Mouse (Mus musculus): ENCODE measurements around the gene Fgb. TPM values are rescaled to one million over a fixed set of nuclear protein-coding genes. Genes with fewer than 3 reads are reported as not detected.

Gene Fgb
- not detected for polyA plus RNA-seq (2017; shearing (Covaris generic))

GRCm38 (mm10) chr3:83049680-83050079, at the start of gene Fgb:
TSS of gene Fgb (minus strand) at chr3:83049863.

GRCm38 (mm10) chr3:83055281-83056038, 5.8 kb upstream of the Fgb start, which contains the start of gene Plrg1:
TSS of gene Plrg1 (plus strand) at chr3:83055522.

GRCm38 (mm10) chr3:83025475-83026301, 24.0 kb downstream of the Fgb start, which contains the start of gene Fga:
TSS of gene Fga (plus strand) at chr3:83026076.

GRCm38 (mm10) chr3:83007557-83007956, 42.1 kb downstream of the Fgb start, which contains the start of gene Fgg:
TSS of gene Fgg (plus strand) at chr3:83007724.

Other genes with a start within 250 kb of the Fgb start
- gene Rbm46, start 173.4 kb downstream of the Fgb start, polyA plus RNA-seq (2017; shearing (Covaris generic)): 0.43 TPM
- not detected for gene Lrat, start 145.9 kb downstream of the Fgb start, polyA plus RNA-seq (2017; shearing (Covaris generic))
- gene Fgg, start 42.1 kb downstream of the Fgb start, polyA plus RNA-seq (2017; shearing (Covaris generic)): not detected
- not detected for gene Fga, start 23.8 kb downstream of the Fgb start, polyA plus RNA-seq (2017; shearing (Covaris generic))
- 73.5 TPM for gene Plrg1, start 5.7 kb upstream of the Fgb start, polyA plus RNA-seq (2017; shearing (Covaris generic))
- gene Dchs2, start 78.1 kb upstream of the Fgb start, polyA plus RNA-seq (2017; shearing (Covaris generic)): 0.09 TPM

Measured in effector memory CD4-positive, alpha-beta T cell, adult 7 months (primary cell).